Mouse (Mus musculus) NIH3T3 (cell line): ENCODE results near the gene Slc9a5.

Experiments used
- DNase-seq: peaks from one replicate; pipeline ENCODE4 v3.0.0-alpha.2; 2012; ENCODE audit warnings: low read depth

The Slc9a5 gene

DNA sequence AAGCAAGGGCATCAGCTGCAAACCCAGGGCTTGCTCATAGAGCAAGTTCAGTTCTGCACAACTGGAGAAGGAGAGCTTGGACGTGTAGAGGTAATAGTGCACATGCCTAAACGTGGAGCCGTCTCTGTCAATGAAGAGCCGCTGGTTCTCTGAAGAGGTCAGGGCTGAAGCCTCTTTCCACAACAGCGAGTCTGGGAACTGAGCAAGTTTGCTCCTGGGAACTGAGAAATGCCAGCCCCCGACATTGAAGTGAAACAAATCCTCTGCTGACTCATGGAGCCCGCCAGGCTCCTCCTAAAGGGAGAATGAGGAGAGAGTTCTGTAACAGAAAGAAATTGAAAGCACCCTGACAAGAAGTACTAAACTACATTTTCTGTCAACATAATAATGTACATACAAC, 59.7 kb downstream of the Slc9a5 start:
- DNase-seq: peak; percentile 66

- DNase-seq: no peak
These were observed 61.3 kb downstream of the Slc9a5 start for GRCm38 (mm10) chr8:105409947-105410346.

GRCm38 (mm10) chr8:105413391-105413790, 64.7 kb downstream of the Slc9a5 start, which contains the start of the genes Kctd19 and Lrrc36:
Kctd19 (minus strand) TSS chr8:105413502.
Lrrc36 (plus strand) TSS chr8:105413571.
- no peak for DNase-seq

GRCm38 (mm10) chr8:105418992-105419391, 70.3 kb downstream of the Slc9a5 start:
- peak; percentile 23 for DNase-seq
